Mouse (Mus musculus) midbrain, embryonic 14.5 days (tissue): ENCODE data around the gene Prkca. TPM values are rescaled to one million over a fixed set of nuclear protein-coding genes. Genes with fewer than 3 reads are reported as not detected.
"Not testable (repeated sequence)": the region's sequence is repeated elsewhere in the genome, so short reads cannot be mapped to it uniquely, and the experiment has no call there.

Source experiments
- ATAC-seq: fragments of 200-750 bp; cut with Nextera tagmentation; 2 replicates; pipeline ENCODE4 v1.8.0; 2017; ENCODE audit warnings: moderate number of reproducible peaks, moderate library complexity; ENCODE audit not compliant: low FRiP score, low TSS enrichment
- DNase-seq: peaks from one replicate; pipeline ENCODE4 v3.0.0-alpha.2; 2015
- H3K27ac ChIP-seq: fragments of 300-500 bp; sonication (generic); replicated peaks from 2 replicates; pipeline ENCODE4 v1.5.1; 2014; ENCODE audit warnings: mild to moderate bottlenecking, low read depth, low read length, moderate library complexity
- H3K27me3 ChIP-seq: fragments of 300-500 bp; sonication (generic); 2 replicates; pipeline ENCODE4 v1.6.1; 2014; ENCODE audit warnings: low read length, control low read depth, mixed read lengths; ENCODE audit not compliant: control insufficient read depth, insufficient read depth
- H3K36me3 ChIP-seq: fragments of 300-500 bp; sonication (generic); 2 replicates; pipeline ENCODE4 v1.6.1; 2014; ENCODE audit warnings: low read length, control low read depth; ENCODE audit not compliant: control insufficient read depth, insufficient read depth
- H3K4me1 ChIP-seq: fragments of 300-500 bp; sonication (generic); 2 replicates; pipeline ENCODE4 v1.6.1; 2014; ENCODE audit warnings: mild to moderate bottlenecking, antibody characterized with exemption, low read length, control low read depth; ENCODE audit not compliant: control insufficient read depth, insufficient read depth
- H3K4me2 ChIP-seq: fragments of 300-500 bp; sonication (generic); 2 replicates; pipeline ENCODE4 v1.6.1; 2014; ENCODE audit warnings: mild to moderate bottlenecking, low read length, moderate library complexity
- H3K4me3 ChIP-seq: fragments of 300-500 bp; sonication (generic); replicated peaks from 2 replicates; pipeline ENCODE4 v1.5.1; 2014; ENCODE audit warnings: low read depth, low read length
- H3K9ac ChIP-seq: fragments of 300-500 bp; sonication (generic); replicated peaks from 2 replicates; pipeline ENCODE4 v1.6.1; 2014; ENCODE audit warnings: mild to moderate bottlenecking, low read length, moderate library complexity
- H3K9me3 ChIP-seq: fragments of 300-500 bp; sonication (generic); 2 replicates; pipeline ENCODE4 v1.6.1; 2016; ENCODE audit warnings: low read length, control low read depth, mixed read lengths; ENCODE audit not compliant: control insufficient read depth
- WGBS: fragments of 180-500 bp; shearing (Covaris S2); extraction: QIAGEN DNeasy Blood & Tissue Kit; methylation state at CpG from one replicate; pipeline ENCODE4 v1.1.7; 2014; 5-methylcytosine and 5-hydroxymethylcytosine counted together
- polyA plus RNA-seq: library from polyadenylated mRNA; unstranded; fragments of >200 nt; fragmentation: Nextera tagmentation; extraction: Ambion mirVana; gene quantifications from 2 replicates; pipeline ENCODE4 v1.2.1, GENCODE M21; 2014

Prkca gene
- polyA plus RNA-seq, 1 experiment from 2014 or later: 7.6 TPM

- no peak overlapping the region for H3K27ac ChIP-seq
- H3K27me3 ChIP-seq: no peaks in the 10 kb centered on the region
- ATAC-seq (no peak), DNase-seq (no peak)
- no peak overlapping the region for H3K9ac ChIP-seq
- H3K36me3 ChIP-seq: no peaks in the 10 kb centered on the region
- 96% methylated on average over 5 of the region's 5 CpGs for WGBS
- no peaks in the 10 kb centered on the region for H3K9me3 ChIP-seq
- H3K4me1 ChIP-seq: peaks cover 5% of the 10 kb centered on the region
- no peak overlapping the region for H3K4me3 ChIP-seq
- H3K4me2 ChIP-seq: no peak overlapping the region
Measured at GRCm38 (mm10) chr11:108088063-108088462, 255.7 kb downstream of the Prkca start.

- not testable (repeated sequence) for H3K27me3 ChIP-seq, H3K9ac ChIP-seq, H3K36me3 ChIP-seq, H3K9me3 ChIP-seq, H3K4me2 ChIP-seq, ATAC-seq, H3K4me3 ChIP-seq, H3K4me1 ChIP-seq, H3K27ac ChIP-seq, DNase-seq
- WGBS: 86% methylated on average over 1 of the region's 1 CpGs
Measured at GRCm38 (mm10) chr11:108087105-108087700, 256.5 kb downstream of the Prkca start.

GRCm38 (mm10) chr11:108082673-108083072, 261.1 kb downstream of the Prkca start:
- H3K4me3 ChIP-seq: no peak overlapping the region
- no peaks in the 10 kb centered on the region for H3K9me3 ChIP-seq
- H3K27me3 ChIP-seq: no peaks in the 10 kb centered on the region
- ATAC-seq: no peak
- H3K36me3 ChIP-seq: no peaks in the 10 kb centered on the region
- no peak overlapping the region for H3K9ac ChIP-seq
- H3K4me2 ChIP-seq: no peak overlapping the region
- DNase-seq: peak; percentile 30
- H3K27ac ChIP-seq: no peak overlapping the region
- H3K4me1 ChIP-seq: no peaks in the 10 kb centered on the region

GRCm38 (mm10) chr11:108079946-108080650, 263.6 kb downstream of the Prkca start:
- no peak overlapping the region for H3K4me3 ChIP-seq
- no peaks in the 10 kb centered on the region for H3K4me1 ChIP-seq
- H3K36me3 ChIP-seq: no peaks in the 10 kb centered on the region
- DNase-seq: no peak
- no peak overlapping the region for H3K27ac ChIP-seq
- ATAC-seq: no peak
- no peaks in the 10 kb centered on the region for H3K27me3 ChIP-seq
- no peaks in the 10 kb centered on the region for H3K9me3 ChIP-seq
- H3K9ac ChIP-seq: no peak overlapping the region
- no peak overlapping the region for H3K4me2 ChIP-seq
- 84% methylated on average over 5 of the region's 5 CpGs for WGBS

GRCm38 (mm10) chr11:108079454-108079853, 264.3 kb downstream of the Prkca start:
- no peak overlapping the region for H3K27ac ChIP-seq
- no peak for ATAC-seq
- no peaks in the 10 kb centered on the region for H3K27me3 ChIP-seq
- no peak overlapping the region for H3K4me3 ChIP-seq
- H3K4me1 ChIP-seq: no peaks in the 10 kb centered on the region
- H3K4me2 ChIP-seq: no peak overlapping the region
- no peak for DNase-seq
- no peaks in the 10 kb centered on the region for H3K9me3 ChIP-seq
- no peak overlapping the region for H3K9ac ChIP-seq
- WGBS: 94% methylated on average over 5 of the region's 5 CpGs
- H3K36me3 ChIP-seq: no peaks in the 10 kb centered on the region

GRCm38 (mm10) chr11:108077514-108077913, 266.2 kb downstream of the Prkca start:
- Histone ChIP-seq H3K27me3 (no peaks in the 10 kb centered on the region), H3K9ac (no peak overlapping the region), H3K36me3 (no peaks in the 10 kb centered on the region), H3K4me1 (no peaks in the 10 kb centered on the region), H3K4me3 (no peak overlapping the region), H3K9me3 (no peaks in the 10 kb centered on the region), H3K4me2 (no peak overlapping the region), H3K27ac (no peak overlapping the region)
- no peak for ATAC-seq
- 96% methylated on average over 3 of the region's 3 CpGs for WGBS
- DNase-seq: no peak

- 83% methylated on average over 6 of the region's 6 CpGs for WGBS
- no peak overlapping the region for H3K9ac ChIP-seq
- H3K4me3 ChIP-seq: no peak overlapping the region
- peak; percentile 24 for DNase-seq
- no peaks in the 10 kb centered on the region for H3K4me1 ChIP-seq
- no peak for ATAC-seq
- no peaks in the 10 kb centered on the region for H3K36me3 ChIP-seq
- H3K27me3 ChIP-seq: no peaks in the 10 kb centered on the region
- no peak overlapping the region for H3K27ac ChIP-seq
- H3K4me2 ChIP-seq: no peak overlapping the region
- no peaks in the 10 kb centered on the region for H3K9me3 ChIP-seq
Measured at GRCm38 (mm10) chr11:108072606-108073243, 271.0 kb downstream of the Prkca start.

- Histone ChIP-seq H3K9ac (no peak overlapping the region), H3K27ac (no peak overlapping the region), H3K27me3 (no peaks in the 10 kb centered on the region), H3K9me3 (no peaks in the 10 kb centered on the region), H3K4me3 (no peak overlapping the region), H3K4me1 (no peaks in the 10 kb centered on the region), H3K4me2 (no peak overlapping the region), H3K36me3 (no peaks in the 10 kb centered on the region)
- ATAC-seq (no peak), DNase-seq (no peak)
- 81% methylated on average over 6 of the region's 6 CpGs for WGBS
Measured at GRCm38 (mm10) chr11:108071230-108071629, 272.5 kb downstream of the Prkca start.

- Histone ChIP-seq H3K4me3 (no peak overlapping the region), H3K27me3 (no peaks in the 10 kb centered on the region), H3K4me2 (no peak overlapping the region), H3K27ac (no peak overlapping the region), H3K4me1 (no peaks in the 10 kb centered on the region), H3K9ac (no peak overlapping the region), H3K36me3 (no peaks in the 10 kb centered on the region), H3K9me3 (no peaks in the 10 kb centered on the region)
- DNase-seq (no peak), ATAC-seq (no peak)
- WGBS: 64% methylated on average over 6 of the region's 6 CpGs
Measured at GRCm38 (mm10) chr11:108070038-108070437, 273.7 kb downstream of the Prkca start.
